Mouse (Mus musculus) frontal cortex, postnatal 14 days (tissue): Measurements from ENCODE around the gene Mterf4.

Experiments used
- DNase-seq, 2 experiments: peaks; one replicate each; pipeline ENCODE4 v3.0.0; 2022; ENCODE audit warnings: low spot score in 2 of 2

Mterf4 gene

GRCm38 (mm10) chr1:93268246-93268645, 37.5 kb downstream of the Mterf4 start:
- no peak for DNase-seq

GRCm38 (mm10) chr1:93267207-93267606, 38.5 kb downstream of the Mterf4 start:
- DNase-seq: no peak

GRCm38 (mm10) chr1:93257560-93257959, 48.2 kb downstream of the Mterf4 start:
- no peak for DNase-seq

GRCm38 (mm10) chr1:93255761-93256160, 50.0 kb downstream of the Mterf4 start:
- no peak for DNase-seq

- no peak for DNase-seq
Observed at GRCm38 (mm10) chr1:93252586-93252985, 53.1 kb downstream of the Mterf4 start.
